Mouse (Mus musculus): ENCODE results near the gene 1700020L24Rik. TPM values are rescaled to one million over a fixed set of nuclear protein-coding genes. Genes with fewer than 3 reads are reported as not detected.

The 1700020L24Rik gene
- total RNA-seq, 2 experiments from 2014 or later: 0.54 TPM; not detected in 1

DNA sequence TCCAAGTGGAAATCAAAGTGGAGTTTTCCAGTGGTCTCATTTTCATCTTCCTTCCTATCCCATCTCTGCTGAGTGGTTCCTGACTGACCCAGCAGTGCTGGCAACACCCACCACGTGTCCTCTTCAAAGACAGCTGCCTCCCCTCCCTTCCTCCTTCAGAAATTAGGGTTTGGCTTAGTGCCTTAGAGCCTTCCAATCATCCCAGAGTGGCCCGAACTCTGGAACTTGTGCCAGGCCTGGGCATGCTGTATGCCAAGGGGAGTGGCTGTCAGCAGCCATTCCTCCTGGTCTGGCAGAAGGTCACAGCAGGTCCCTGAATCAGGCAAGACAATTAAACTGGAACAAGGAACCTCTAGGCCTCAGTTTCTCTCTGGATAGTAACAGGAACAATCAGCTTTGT is 28.5 kb downstream of the 1700020L24Rik start:
- intact Hi-C loops (cut with DNase I): no loop called here

DNA sequence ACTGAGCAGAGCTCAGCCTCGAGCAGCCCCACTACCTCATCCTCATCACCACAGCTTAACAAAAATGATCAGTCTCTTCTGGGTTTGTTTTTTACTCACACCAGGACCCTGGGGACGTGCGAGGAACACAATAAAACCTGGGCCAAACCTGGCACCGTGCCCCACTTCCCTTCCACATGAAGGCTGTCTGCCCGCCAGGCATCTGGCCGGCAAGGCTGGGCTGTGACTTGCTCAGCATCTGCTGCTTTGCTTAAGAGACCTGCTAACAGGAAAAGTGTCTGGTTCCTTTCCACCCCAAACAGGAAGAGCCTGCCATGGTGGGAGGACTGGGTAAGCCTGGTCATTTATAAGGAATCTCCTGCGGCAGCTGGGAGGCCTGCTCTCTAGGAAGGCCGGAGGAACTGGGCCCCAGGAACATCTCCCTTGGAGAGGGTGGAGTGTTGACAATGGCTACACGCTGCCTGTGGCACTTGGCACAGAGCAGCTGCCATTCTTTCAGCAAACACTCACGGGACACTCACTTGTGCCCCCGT is 29.7 kb downstream of the 1700020L24Rik start:
- intact Hi-C loops (cut with DNase I): no loop called here
- DNase-seq (ENCODE audit: low spot score in 2 of 2): no peak

More for the DNA sequence above, 28.5 kb downstream of the 1700020L24Rik start:
- DNase-seq (ENCODE audit: low spot score in 2 of 2): no peak

DNA sequence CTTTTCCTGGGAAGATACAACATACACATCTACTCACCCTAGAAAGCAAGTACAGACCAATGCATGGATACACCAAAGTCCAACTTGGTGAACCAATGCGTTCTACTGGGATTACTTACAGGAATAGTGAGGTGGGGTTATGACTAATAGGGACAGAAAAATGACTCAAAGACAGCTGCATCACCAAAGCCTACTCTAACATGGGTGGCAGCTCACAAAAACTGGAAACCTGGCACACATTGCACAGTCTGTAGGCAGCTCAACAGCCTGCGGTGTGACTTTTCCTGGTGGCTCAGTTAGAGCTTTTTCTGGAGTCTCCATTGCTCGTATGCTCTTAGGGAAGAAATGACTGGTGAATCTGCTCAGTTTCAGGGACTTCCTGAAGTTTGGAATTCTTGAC is 31.3 kb downstream of the 1700020L24Rik start:
- no peak for DNase-seq (ENCODE audit: low spot score in 2 of 2)

DNA sequence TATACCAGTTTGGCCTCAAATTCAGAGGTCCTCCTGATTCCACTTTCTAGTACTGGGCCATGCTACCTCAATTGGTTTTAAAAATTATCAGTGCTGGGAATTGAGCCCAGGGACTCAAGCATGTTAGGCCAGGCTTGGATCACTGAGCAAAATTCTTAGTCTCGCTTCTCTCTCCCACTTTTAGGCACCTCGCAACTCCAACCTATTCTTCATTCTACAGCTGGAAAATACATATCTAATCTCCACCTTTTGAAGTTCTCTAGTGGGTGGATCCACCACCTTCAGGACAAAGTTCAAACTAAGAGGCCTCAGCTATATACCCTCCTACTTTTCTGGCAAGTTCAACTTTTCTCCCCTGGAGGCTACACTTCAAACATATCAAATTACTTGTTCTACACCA is 34.3 kb downstream of the 1700020L24Rik start:
- intact Hi-C loops (cut with DNase I): no loop called here
- no peak for DNase-seq (ENCODE audit: low spot score in 2 of 2)

More for the DNA sequence above, 31.3 kb downstream of the 1700020L24Rik start:
- intact Hi-C loops (cut with DNase I): no loop called here

GRCm38 (mm10) chr11:83472324-83473234 is 35.1 kb downstream of the 1700020L24Rik start, which contains the start of gene Taf15:
Gene Taf15, plus strand, starts transcription at chr11:83473086.
- peak; percentile 99 to 100 for DNase-seq (ENCODE audit: low spot score in 2 of 2)

GRCm38 (mm10) chr11:83473235-83474016 is 35.9 kb downstream of the 1700020L24Rik start:
- DNase-seq (ENCODE audit: low spot score in 2 of 2): no peak
- intact Hi-C loops (cut with DNase I): loop anchor here (1.0 kb wide), 1 partner anchor 33 kb away; no protein-coding TSS in a partner anchor

More at GRCm38 (mm10) chr11:83472324-83473234, 35.1 kb downstream of the 1700020L24Rik start, which contains the start of gene Taf15:
- intact Hi-C loops (cut with DNase I): loop anchor here (1.0 kb wide), 1 partner anchor 32 kb away; no protein-coding TSS in a partner anchor

Other genes with a start within 250 kb of the 1700020L24Rik start
- gene Slfn3, start 246.3 kb upstream of the 1700020L24Rik start, total RNA-seq (2021): 1 to 10 TPM in 1 of 2 experiments, under 1 TPM in 1; 0.37 to 1.0 TPM
- not detected for gene Slfn14, start 151.0 kb upstream of the 1700020L24Rik start, total RNA-seq (2021)
- gene Ap2b1, start 138.7 kb upstream of the 1700020L24Rik start, total RNA-seq (2021): 100 to 1,000 TPM; 268 to 286 TPM
- gene Pex12, start 135.1 kb upstream of the 1700020L24Rik start, total RNA-seq (2021): 10 to 100 TPM in 1 of 2 experiments, 1 to 10 TPM in 1; 8.1 to 11.3 TPM
- gene Rasl10b, start 28.5 kb upstream of the 1700020L24Rik start, total RNA-seq (2021): 100 to 1,000 TPM; 255 to 263 TPM
- not detected for gene Gas2l2, start 8.2 kb upstream of the 1700020L24Rik start, total RNA-seq (2021)
- gene Mmp28, start 25.4 kb downstream of the 1700020L24Rik start, total RNA-seq (2021): 1 to 10 TPM; 3.5 to 5.1 TPM
- gene Taf15, start 35.4 kb downstream of the 1700020L24Rik start, total RNA-seq (2021): 10 to 100 TPM; 44.2 to 72.7 TPM
- not detected for gene Heatr9, start 84.5 kb downstream of the 1700020L24Rik start, total RNA-seq (2021)
- gene Ccl5, start 92.8 kb downstream of the 1700020L24Rik start, total RNA-seq (2021): not detected
- gene Ccl9, start 141.0 kb downstream of the 1700020L24Rik start, total RNA-seq (2021): 1 to 10 TPM; 3.3 to 5.6 TPM
- 1 to 10 TPM; 1.4 to 1.6 TPM for gene Ccl6, start 155.4 kb downstream of the 1700020L24Rik start, total RNA-seq (2021)
- not detected for gene Rpl9-ps1, start 207.9 kb downstream of the 1700020L24Rik start, total RNA-seq (2021)
- not detected for gene Ccl3, start 211.7 kb downstream of the 1700020L24Rik start, total RNA-seq (2021)
- gene Ccl4, start 224.9 kb downstream of the 1700020L24Rik start, total RNA-seq (2021): not detected

Measured in left cerebral cortex, postnatal 36 days (tissue).